Mouse (Mus musculus): Measurements from ENCODE around the gene Zbtb32.

GRCm38 (mm10) chr7:30557901-30558514, 40.7 kb downstream of the Zbtb32 start:
- TF ChIP-seq POLR2A (IDR thresholded peaks at IDR 0.05; ENCODE audit: borderline replicate concordance, insufficient read depth, low read length), result no peak
- TF ChIP-seq CTCF (IDR thresholded peaks at IDR 0.05; ENCODE audit: borderline replicate concordance, insufficient read depth, low read depth, low read length), result no peak

Data from cerebellum, adult 2 months (tissue).